Mouse (Mus musculus) spleen, adult 18-20 months (tissue): ENCODE measurements around the gene Adamts9.

Experiments used
- DNase-seq, 2 experiments: peaks; one replicate each; pipeline ENCODE4 v3.0.0; 2022; ENCODE audit warnings: mixed read lengths in 2 of 2

Adamts9 gene

DNA sequence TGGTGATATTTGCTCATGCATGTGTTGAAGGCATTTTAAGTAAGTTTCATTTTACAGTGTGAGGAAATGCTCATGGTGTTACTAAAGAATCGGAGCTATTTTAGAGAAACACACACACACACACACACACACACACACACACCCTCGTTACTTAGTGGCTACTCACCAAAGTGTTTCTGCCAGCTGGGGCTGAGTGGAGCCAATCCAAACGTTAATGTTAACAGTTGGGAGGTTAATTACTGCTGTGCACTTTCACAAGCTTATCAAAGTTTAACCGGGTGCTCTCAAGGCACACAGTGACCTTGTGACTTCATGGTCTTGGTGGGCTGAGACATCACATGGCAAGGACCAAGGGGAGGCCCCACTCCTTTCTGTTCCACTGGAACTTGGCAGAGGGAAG is 21.4 kb downstream of the Adamts9 start:
- DNase-seq = no peak

DNA sequence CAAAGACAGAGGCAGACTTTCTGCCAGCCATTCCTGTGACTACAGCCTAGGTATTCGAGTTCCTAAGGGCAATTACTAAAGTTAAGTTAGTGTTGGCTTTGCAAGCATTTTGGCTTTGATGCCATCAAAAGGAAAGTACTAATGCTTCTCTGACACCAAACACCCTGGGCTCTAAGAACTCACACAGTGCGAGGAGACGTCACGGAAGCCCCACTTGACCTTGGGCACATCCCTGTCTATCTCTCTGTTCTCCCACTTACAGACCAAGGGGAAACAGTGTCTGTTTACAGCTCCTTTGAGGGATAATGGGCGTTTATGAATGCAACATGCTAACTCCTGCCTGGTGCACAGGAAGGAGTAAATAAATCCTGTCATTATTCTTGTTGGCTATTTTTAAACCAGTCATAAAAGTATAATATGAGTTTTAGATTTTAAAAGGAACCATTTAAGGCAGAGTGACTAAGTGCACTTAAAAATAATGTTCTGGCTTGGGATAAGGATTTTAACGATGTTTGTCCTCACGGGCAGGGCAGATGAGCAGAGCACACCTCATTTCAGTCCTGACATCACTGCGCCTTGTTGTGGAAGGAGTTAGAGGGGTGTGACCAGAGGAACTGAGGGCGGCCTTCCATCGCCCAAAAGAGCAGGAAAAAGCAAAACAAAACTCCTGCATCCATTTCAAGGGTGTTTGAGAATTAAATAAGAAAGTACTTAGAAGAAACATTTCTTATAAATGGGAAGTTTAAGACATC is 22.2 kb downstream of the Adamts9 start:
- DNase-seq = no peak

DNA sequence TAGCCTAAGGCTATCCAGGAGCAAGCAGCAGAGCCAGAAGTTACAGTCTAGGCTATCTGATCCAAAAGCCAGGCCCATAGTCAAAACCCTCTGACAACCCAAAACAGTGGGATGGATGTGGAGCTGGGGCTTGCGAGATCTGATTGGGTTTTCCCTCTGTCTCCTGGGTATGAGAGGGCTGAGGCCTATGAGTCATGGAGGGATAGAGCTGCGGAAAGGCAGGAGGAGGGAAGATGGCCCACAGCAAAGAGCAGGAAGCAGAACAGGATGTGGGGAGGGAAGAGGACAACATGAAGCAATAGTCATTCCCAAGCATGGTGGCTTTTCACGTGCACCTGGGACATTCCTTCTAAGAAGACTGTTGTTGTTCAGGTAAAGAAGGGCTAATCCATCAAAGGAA is 32.7 kb downstream of the Adamts9 start:
- no peak for DNase-seq

DNA sequence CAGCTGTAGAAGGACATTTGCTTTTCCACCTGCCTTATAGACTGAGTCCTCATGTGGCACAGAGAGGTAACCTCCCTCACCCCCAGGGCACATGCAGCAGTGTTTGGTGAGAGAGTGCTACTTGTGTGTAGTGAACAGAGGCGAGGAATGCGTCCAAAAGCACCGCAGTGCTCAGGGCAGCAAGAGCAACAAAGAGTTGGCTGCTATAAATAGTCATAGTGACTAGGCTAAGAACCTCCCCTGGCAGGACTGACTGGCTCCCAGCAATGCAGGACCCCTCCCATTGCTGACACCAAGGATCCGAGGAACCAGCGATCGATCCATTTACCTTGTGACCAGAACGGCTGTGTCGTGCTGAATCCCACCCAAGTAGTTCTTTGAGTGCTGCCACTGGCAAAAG is 33.9 kb downstream of the Adamts9 start:
- DNase-seq = no peak

DNA sequence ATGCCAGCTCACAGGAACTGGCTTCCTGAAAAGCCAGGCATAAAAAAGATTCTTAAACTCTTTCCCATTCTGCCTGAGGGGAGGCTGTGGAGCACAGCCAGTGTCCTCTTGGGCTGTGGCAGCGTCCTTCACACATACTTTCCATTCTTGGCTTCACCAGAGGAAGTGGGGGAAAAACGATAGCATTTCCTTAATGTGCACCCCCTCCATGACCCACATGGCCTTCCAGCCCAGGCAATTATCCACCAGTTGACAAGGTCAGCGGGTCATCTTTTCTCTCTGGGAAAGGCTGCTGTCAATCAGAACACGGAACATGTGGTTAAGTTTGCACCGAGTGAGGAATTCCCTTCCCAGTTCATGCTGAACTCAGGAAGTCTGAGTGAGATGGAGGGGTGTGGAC is 37.4 kb downstream of the Adamts9 start:
- peak in 1 of 2 experiments; percentile 1 for DNase-seq

DNA sequence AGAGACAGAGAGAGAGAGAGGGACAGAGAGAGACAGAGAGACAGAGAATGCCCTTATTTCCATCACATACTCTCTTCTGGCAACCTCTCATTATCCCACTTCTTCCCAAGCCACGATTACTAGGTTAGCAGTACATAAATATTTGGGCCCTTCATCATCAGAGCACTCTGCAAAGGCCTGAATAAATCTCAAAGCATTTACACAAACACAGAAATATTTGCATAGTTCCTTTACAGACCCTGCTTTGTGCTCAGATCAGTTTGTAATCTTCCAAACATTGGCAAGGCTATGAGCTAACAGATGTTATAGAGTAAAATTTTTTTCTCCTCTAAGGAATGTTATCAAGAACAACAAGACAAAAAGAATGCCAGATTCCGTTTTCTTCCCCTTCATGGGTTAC is 38.8 kb downstream of the Adamts9 start:
- DNase-seq = no peak

DNA sequence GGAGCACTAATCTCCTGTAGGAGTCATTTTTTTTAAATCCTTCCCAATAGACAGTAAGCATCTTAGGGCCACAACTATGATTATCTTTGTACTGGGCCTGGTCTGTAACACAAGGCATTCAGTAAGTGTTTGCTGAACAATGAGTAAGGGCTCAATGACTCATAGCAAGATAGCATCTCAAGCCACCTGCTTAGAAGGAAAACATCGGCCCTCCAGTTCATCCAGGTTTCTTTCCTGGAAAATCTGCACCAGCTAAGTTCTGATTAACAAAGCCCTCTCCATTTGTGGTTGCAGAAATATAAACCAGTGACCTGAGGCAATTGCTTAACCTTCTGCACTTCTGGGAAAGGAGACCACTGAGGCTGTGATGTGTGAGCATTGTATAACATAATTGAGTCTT is 39.3 kb downstream of the Adamts9 start:
- no peak for DNase-seq

DNA sequence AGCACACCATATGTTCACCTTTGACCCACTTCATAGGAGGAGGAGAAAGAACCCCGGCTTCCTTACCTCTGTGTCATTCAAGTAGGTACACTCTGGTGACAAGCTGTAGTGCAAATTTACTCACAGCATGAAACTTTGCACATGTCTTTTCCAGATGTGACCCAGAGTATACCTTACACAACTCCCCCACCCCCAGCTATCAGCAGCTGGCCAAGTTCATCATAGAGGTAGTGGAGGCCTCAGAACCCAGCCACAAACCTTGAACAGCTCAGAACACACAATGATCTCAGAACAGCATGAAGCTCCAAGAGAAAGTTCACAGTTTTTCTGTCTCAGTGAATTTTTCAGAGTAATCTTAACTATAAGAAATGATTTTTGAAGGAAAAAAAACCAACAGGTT is 51.8 kb downstream of the Adamts9 start:
- no peak for DNase-seq

DNA sequence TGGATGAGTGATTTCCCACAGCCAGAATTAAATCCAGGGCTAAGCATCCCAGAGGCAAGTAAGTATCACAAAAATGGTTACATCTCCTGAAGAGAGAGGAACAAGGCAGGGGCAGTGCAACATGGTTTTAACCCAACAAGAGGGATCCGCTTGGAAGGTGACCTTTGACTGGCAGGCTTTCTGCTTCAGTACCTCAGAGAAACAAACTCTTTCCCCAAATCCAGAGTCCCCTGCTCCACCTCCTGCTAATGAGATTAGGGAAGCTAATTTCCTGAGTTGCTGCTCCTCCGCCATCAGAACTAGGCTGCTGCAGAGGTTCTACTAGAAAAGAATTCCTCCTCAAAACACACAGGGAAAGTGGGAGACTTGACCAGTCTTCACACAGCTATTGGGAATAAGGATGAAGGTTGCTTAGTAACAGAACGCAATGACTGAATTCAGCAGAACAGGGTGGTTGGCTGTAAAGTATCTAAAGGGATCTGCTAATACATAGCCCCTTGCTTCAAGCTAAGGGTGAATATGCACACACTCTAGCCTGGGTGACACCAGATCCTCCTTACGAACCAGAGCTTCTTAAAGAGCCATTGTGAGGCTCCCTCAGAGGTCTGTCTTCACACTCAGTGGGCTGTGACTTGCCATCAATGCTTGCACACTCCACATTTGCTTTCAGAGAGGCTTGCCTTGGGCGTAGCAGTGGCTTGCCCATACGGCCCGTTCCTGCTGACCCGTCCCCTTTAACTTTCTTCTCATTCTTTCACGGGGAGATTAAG is 60.0 kb downstream of the Adamts9 start:
- DNase-seq = no peak

DNA sequence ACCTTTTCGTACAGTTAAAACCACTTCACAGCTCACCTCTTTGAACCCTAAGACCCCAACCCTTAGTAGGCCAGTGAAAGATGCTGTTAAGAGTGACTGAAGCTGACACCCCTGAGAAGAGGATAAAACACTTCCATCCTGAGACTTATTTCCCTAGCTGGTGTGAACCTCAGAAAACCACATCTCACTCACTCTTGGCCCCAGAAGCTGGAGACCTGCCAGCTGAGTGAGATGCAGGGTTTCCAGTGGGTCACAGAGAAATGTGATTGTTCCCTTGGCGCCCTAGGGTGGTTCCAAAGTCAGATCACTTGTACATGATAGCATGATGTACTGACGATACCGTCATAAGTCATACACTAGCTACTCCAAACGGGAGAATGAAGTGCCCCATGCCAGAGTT is 60.8 kb downstream of the Adamts9 start:
- no peak for DNase-seq

DNA sequence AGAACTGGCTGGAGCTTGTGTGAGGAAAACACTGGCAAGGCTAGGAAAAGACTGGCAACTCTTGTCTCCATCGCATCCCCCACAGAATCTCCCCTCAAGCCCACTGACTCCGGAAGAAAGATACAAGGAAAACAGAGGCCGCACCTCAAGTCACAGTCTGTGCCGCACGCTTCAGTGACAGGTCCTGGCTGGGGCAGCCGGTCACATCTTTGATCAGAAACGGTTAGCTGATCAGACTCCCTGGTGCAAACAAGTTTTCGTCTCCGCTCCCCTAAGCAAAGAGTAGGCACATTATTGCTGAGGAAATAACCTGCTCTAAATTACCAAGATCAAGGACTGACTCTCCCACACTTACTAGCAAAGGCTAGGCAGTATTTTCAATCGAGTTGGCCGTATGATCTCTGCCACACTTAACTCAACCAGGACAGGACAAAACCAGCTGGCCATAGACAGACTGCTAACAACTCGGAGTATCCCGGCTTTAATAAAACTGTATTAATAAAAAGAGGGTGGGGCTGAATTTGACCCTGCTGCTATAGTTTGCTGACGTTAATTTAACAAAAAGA is 63.5 kb downstream of the Adamts9 start:
- DNase-seq = no peak

DNA sequence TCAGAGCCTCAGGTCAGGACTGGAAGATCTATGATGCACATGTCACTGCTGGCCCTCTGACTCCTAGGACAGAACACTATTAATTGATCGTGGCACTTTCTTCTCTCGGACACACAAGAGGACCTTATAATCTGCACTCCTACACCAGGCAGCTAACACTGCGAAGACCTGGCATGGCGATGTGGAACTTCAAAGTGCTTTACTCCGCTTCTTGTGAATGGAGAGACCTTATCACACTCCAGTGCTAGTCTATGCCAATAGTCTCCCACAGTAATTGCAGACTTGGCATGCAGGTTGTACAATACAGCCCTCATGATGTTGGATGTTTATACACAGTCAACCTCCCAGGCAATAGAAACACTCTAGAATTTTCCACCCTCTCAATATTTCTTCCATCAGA is 64.5 kb downstream of the Adamts9 start:
- DNase-seq = no peak

DNA sequence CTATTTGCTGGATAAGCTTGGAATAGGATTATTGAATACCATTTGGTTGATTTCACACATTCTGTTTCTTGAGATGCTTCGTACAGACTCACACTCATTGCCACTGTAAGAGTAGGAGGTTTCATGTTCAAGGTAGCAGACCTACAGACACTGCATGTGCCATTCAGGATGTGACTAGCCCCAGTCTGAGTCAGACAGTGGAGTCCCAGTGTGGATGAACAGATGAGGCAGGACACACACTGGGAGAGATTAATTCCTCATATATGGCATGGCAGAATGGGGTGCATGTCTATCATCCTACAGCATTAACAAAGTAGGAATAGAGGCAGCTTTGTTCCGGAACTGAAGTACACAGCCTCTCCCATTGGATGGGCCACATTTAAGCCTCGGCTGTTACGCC is 66.1 kb downstream of the Adamts9 start:
- no peak for DNase-seq

DNA sequence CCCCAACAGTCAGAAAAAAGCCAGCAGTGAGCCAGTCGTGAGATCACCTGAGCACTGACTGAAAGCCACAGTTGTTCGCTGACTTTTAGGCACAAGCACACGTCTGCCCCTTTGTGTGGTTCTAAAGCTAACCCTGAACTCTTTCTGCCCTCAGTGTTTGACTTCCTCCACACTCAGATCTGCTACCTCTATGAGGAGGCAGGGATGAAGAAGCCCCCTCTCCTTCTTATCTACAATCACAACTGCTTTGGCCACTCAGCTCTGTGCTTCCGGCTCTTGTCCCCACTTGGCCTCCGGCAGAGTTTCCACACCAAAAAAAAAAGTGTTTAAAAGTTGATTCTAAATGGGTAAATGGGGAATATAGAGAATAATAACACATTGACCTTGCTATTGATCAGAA is 67.2 kb downstream of the Adamts9 start:
- no peak for DNase-seq

DNA sequence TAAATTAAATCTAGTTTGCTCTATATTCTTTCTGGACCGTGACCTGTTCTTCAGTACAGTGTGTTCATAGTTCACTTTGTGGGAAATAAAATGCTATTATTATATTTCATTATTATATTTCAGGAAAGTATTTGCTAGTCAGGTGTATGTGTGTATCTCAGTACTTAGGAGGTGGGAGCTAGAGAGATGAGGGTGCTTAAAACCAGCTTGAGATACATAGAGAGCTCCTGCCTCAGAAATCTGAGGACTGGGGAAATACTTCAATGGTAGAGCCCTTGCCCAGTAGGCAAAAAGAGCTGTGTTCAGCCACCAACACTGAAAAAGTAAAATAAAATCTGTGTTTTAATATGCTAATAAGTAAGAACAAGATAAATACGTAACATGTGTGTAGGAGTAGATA is 68.0 kb downstream of the Adamts9 start:
- DNase-seq = no peak

DNA sequence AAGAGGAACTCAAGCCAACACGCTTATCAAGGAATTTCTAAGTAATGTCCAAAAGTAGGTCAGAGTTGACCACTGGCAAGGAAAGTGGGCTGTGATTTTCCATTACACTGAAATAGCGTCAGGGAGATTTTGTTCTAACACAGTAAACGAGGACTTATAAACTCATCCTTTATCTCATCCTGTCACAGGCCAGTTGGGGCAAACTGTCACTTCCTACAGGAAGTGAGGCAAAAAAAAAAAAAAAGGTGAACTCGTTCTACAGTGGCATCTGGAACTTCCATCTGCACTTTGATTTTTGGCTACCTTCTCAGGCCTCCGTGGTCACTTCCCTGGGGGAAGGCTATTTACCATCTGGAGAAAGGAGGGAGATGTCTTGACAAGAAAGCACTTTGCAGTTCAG is 68.4 kb downstream of the Adamts9 start:
- DNase-seq = no peak

DNA sequence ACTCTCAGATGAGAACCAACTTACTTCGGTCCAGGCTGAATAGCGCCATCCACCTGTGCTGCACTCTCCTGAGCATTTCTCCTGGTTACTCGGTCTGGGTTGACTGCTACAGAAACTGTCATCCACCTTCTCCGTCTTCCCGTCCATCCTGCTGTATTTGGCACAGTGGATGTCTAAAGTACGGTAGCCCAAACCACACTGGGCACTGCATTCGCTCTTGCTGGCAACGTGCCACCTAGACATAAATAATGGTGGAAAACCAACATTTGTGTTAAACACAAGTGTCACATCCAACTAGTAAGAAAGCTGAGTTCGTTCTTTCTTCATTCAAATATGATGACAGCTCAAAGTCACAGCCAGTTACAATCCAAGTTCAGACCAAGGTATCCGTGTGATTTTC is 70.5 kb downstream of the Adamts9 start:
- no peak for DNase-seq

DNA sequence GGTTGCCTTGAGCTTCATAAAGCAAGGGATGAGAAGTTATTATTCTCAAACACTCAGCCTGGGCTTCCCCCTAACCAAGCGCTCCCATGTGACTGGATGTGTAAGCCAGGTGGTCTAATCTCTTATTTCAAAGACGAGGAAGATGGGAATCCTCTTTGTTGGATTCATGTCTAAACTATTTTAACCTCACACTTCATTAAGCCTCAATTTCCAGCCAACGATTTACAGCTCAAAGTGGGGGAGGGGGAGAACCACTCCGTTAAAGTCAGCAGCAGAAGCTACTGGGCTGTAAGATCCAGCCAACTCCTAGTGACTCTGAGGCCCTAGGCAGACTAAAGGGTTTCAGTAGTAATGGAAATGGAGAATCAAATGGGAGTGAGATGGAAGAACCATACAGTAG is 71.5 kb downstream of the Adamts9 start:
- no peak for DNase-seq

DNA sequence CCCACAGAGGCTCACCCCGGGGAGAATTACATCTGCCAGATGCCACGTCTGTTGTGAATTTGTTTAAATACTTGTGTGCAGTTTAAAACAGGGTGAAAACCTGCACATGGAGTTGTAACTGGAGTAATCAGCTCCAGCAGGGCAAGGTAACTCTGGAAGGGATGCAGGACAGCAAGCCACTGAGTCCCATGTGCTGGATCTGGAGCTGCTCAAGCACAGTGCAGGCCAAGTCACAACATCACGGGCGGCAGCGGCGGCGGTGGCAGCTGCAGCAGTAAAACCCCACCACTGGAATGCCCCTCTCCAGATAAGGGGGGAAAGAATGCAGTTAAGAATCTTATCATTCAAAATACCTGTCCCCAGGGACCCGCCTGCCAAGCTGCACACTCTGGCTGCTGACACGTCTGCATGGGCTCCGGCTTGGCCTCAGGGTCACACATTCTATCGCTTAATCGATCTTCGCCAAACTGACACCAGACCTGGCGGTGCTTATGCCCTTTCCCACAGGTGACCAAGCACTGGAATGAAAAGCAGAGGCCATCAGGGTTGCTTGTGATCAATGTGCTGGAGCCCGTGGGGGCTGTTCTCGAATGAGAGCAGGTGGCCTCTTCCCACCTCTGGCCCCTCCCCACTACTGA is 73.6 kb downstream of the Adamts9 start:
- no peak for DNase-seq

DNA sequence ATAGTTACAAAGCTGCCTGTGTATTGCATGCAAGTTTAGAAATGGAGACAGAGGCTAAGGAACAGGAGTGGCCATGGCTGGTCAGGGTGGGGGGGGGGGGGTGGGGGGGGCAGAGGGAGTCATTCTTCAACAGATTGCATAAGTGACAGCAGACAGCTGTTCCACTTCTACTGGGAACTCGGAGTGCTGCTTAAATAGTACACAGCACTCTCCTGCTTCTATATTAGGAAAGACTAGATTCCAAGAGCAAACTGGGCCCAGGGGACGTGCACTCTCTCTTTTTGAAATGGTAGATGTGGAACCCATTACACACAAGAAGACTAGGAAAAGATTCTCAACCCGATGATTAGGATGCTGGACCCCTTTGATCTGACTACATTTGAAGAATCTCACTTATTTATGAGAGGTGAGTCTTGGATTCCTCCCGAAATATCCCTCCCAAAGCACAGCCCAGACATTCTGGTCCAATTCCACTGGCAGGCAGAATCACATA is 74.2 kb downstream of the Adamts9 start, which contains the start of gene Gm15737:
TSS of gene Gm15737 (plus strand) at position 269 of the 493 bp plus-strand sequence.
- DNase-seq = no peak

DNA sequence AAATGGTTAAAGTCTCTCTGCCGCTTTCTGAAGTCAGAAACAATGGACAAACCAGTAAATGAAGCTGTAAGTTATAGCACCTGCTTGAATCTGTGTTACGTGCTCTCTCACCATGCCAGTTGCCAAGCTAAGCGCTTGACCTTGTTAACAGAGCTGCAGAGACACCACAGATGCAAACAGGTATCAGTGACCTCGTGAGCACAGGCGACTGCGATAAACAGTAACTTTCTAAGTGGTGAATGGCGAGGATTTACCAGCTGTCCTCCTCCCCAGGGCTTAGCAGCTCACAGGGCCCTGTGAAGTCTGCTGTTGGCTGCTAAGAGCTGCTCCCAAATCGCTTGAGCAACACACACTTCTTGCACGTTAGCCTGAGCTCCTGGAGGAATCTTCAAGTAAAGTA is 80.7 kb downstream of the Adamts9 start:
- no peak for DNase-seq

DNA sequence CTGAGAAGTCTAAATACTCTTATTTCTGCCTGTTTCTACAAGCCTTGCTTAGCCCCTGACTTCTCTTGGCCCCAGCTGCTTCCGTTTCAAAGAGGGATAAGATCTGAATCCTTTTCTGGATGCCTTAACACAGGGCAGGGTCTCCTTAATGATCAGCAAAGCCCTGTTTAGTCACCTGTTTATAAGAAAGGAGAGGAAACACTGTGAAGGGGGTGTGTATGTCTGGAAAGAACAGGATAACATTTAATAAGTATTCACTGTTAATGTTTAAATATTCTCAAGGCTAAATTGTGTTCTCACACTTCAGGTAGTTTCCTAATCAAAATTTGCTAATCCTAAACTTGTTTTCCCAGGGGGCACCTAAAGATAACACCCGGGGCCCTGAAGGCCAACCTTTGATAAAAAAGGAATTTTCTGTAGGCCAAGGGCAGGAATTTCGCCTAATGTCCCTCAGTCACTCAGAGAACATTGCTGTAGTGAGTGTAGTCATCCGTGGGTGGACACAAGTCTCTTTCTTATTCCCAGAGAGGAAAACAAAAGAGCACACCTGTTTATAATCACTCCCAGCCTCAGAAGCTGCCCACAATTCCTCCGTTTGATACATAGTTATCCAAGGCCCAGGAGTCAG is 82.9 kb downstream of the Adamts9 start:
- DNase-seq = no peak
